Mouse (Mus musculus) kidney, postnatal 10 days (tissue): ENCODE data around the gene Rnaseh2c.

Experiments used
- DNase-seq: peaks from one replicate; pipeline ENCODE4 v3.0.0; 2021; ENCODE audit warnings: mixed read lengths

The Rnaseh2c gene

GRCm38 (mm10) chr19:5575336-5575735, 26.3 kb upstream of the Rnaseh2c start:
- DNase-seq, result no peak

- DNase-seq, result no peak
These were observed 21.7 kb upstream of the Rnaseh2c start for GRCm38 (mm10) chr19:5579971-5580370.

- DNase-seq, result no peak
These were observed 20.9 kb upstream of the Rnaseh2c start for GRCm38 (mm10) chr19:5580776-5581175.

DNA sequence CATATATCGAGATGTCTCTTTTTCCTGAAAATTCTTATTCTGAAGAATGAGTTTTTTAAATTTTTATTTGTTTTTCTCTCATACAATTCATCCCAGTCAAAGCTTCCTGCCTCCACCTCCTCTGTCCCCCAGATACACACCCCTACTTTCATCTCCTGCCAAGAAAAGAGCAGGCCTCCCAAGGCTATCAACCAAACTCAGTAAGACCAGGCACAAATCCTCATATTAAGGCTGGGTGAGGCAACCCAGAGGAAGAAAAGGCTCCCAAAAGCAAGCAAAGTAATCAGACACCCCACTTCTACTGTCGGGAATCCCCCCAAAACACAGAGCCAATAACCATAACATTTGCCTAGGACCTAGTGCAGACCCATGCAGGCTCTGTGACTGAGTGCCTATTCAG, 19.7 kb upstream of the Rnaseh2c start:
- DNase-seq, result no peak

GRCm38 (mm10) chr19:5589159-5589558, 12.5 kb upstream of the Rnaseh2c start:
- peak; percentile 49 for DNase-seq

DNA sequence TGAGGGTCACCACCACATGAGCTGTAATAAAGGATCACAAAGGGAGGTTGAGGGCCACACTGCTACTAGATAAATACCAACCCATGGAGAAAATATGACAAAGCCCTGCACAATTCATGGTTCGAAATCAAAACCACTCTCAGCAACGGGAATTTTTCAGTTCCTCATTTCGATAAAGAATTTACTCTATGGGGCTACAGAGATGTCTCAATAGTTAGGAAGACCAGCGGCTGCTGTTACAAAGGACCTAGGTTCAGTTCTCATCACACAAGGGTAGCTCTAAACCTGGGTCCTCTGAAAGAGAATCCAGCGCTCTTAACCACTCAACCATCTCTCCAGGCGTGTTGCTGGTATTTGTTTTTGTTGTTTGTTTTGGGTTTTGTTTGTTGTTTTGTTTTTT, 9.8 kb upstream of the Rnaseh2c start:
- no peak for DNase-seq

GRCm38 (mm10) chr19:5599224-5599623, 2.4 kb upstream of the Rnaseh2c start:
- DNase-seq, result no peak

GRCm38 (mm10) chr19:5603664-5604063, 2.0 kb downstream of the Rnaseh2c start:
- DNase-seq, result no peak

DNA sequence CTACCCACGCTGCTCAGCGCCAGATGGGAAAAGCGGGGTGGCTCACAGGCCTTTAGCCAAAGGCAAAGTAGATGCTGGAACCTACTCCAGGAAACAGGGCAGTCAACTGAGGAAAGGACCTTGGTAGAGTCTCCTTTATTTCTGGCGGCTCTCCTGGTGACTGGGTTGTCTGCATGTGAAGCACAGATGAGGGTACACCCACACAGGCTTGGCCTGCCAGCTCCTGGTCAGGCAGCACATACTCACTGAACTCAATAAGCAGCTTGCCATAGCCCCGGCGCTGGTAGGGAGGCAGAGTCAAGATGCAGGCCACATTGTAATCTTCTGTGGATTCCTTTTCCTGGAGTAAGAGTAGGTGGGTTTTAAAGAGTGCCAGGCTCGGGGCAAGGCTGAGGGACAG, 3.5 kb downstream of the Rnaseh2c start:
- no peak for DNase-seq

GRCm38 (mm10) chr19:5606196-5606595, 4.5 kb downstream of the Rnaseh2c start:
- no peak for DNase-seq

DNA sequence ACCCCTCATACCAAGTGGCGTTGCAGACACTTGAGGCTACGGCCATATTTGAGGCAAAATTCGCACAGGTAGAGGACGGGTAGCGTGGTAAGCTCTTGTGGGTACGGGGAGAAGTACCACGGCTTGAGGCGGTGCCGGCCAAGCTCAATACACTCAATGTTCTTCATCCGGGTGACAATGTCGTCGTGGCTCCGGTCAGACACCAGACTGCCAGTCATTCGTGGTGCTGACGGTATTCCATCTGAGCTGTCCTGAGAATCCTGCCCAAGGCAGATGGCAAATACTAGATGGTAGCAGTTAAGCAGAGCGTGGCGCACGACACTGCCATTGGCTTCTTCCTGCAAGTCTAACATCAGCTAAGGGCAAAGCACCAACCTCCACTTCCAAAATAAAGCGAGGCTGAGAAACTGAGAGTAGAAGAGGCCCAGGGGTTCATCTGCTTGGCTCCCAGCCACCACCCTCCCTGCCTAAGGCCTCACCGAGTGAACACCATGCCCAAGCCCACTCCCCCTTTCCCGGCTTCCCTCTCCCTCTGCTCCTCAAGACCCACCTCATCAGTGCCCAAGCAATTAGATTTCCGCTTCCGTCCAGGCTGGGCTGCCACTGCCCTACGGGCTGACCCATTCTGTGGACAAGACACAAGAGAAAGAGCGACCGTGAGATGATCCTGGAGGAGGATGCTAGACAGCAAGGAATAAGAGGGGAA, 6.2 kb downstream of the Rnaseh2c start:
- DNase-seq, result no peak

DNA sequence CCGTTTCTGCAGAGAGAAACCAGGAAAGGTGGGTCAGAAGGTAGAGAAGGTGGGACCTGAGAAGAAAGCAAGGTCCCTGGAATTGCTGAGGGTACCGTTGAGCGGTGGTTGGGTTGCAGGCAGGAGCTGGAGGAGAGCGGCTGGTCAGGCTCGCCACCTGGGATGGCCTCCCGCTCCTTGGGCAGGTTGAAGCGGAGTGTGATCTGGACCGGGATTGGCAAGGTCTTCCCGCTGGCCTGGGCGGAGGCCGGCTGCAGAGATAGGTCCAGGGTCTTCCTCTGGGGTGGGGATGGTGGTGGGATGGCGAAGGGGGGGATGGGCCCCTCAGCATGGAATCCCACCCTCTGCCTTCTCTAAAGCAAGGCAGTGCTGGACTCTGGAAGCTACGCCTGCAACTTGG, 7.0 kb downstream of the Rnaseh2c start:
- DNase-seq, result peak; percentile 32

GRCm38 (mm10) chr19:5609171-5609546, 7.5 kb downstream of the Rnaseh2c start:
- no peak for DNase-seq

DNA sequence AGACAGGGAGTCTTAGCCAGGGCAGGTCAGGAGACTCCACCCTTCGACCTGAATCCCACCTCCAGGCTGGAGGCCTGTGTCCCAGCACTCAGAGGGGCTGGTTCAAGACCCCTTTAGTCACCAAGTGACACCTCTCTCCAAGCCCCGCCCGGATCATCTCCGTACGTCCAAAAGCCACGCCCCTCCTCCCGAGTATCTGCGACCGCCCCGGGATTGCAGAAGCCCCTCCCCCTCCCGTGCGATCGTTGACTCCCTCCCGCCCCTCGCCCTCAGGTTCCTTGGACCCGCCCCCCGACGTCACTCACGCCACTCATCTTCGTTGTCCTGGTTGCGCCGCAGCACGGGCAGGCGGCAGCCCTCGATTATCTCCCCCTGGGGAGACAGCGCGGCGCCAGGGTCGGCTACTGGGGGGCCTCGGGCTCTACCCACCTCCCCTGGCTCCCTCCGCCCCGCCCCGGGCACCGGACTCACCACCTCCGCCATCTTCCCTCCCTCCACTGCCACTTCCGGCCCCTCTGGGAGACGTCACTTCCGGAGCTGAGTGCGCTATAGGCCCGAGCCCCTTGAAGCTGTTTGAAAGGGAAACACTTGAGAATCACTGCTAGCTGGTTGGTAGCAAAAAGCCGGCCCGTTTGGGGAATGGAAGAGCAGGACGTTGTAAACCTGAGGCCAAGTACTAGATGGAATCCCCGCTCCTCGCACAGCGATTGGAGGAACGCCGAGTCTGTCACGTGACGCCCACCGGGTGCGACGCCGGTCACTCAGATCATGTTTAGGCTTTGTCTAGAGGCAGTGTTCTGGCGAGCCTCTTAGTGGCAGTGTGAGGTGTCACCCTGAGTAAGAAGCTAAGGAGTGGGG, 8.1 kb downstream of the Rnaseh2c start, which contains the start of gene Kat5:
Kat5 (minus strand) TSS at position 691 of the 858 bp plus-strand sequence.
- DNase-seq, result peak; percentile 97

- no peak for DNase-seq
These were observed 10.3 kb downstream of the Rnaseh2c start for GRCm38 (mm10) chr19:5611973-5612372.

- no peak for DNase-seq
These were observed 11.2 kb downstream of the Rnaseh2c start for GRCm38 (mm10) chr19:5612762-5613411.

- DNase-seq, result no peak
These were observed 13.3 kb downstream of the Rnaseh2c start for GRCm38 (mm10) chr19:5614953-5615352.

DNA sequence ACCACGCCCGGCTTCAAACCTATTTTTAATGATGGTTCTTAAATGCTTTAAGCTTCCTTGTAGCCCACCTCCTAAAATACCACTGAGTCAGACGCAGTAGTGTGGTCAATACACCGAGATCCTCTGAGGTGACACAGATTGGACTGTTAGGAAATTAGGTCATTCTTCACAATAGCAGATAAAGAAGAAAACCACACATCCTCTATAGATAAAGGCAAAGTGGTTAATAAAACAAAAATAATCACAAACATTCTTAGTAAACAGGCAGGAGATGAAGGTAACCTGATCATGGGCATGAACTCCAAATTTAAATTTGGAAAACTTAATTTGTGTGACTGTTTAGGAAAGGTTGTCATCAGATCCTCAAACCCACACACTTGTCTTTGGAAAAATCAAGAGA, 18.3 kb downstream of the Rnaseh2c start:
- DNase-seq, result no peak

DNA sequence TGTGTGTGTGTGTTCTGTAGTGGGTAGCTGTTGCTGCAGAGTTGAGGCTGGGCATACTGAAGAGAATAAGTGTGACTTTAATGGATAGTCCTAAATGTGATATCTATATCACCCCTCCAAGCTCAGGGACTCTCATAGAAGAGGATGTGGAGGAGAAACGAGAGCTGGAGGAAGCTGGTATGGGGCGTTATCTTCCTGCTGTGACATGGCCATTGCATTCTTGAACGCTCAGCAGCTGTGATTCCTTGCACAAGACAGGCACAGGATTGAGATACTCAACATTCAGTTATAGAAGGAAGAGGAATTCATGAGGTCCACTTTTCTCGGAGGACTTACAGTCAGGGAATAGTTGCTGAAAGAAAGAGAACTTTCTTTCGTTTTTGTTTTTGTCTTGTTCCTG, 20.2 kb downstream of the Rnaseh2c start:
- no peak for DNase-seq

- no peak for DNase-seq
These were observed 23.6 kb downstream of the Rnaseh2c start for GRCm38 (mm10) chr19:5625311-5625710.

DNA sequence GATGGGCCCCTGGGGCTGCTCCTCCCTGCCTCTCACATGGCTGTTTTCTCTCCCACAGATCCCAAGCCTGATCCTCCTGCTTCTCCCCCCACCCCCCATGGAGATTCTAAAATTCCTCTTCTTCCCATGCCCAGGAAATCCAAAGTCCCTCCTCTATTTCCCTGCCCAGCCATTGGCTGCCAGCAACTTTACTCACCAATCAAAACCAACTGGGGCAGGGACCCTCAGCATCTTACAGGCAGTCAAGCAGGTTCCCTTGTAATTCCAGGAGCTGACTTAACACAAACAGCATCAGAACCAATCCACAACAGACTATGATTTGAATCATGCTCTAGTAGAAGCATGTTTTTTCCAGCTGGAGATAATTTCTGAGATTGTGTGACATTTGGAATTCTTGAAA, 28.2 kb downstream of the Rnaseh2c start:
- no peak for DNase-seq

- no peak for DNase-seq
These were observed 30.4 kb downstream of the Rnaseh2c start for GRCm38 (mm10) chr19:5632120-5632519.

DNA sequence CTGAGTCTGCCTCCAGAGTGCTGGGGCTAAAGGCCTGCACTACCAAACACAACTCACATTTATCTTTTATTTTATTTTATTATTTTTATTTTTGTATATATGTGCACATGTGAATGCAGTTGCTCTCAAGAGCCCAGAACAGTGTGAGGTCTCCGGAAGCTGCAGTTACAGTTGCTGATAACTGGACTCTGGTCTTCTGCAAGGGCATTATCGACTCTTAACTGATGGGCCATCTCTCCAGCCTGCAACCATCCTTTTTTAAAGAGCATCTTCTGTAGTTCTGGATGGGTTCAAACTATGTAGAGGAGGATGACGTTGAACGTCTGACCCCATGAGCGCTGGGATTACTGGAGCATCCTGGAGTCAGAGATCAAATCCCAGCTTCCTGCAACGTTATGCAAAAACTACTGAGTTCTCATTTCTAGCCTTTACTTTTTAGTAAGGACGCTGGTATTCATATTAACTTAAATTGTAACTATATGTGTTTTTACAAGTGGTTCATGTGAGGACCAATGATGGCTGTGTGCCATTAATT, 34.4 kb downstream of the Rnaseh2c start:
- DNase-seq, result no peak
